Mouse (Mus musculus) liver, embryonic 13.5 days (tissue): ENCODE data around the gene Ednrb. TPM values are rescaled to one million over a fixed set of nuclear protein-coding genes. Genes with fewer than 3 reads are reported as not detected.

Source experiments
- ATAC-seq: fragments of 200-750 bp; cut with Nextera tagmentation; 2 replicates; pipeline ENCODE4 v1.8.0; 2017; ENCODE audit warnings: low read depth, mild to moderate bottlenecking, moderate number of reproducible peaks, moderate library complexity
- DNase-seq: peaks from one replicate; pipeline ENCODE4 v3.0.0; 2022
- H3K27ac ChIP-seq: fragments of 300-500 bp; sonication (generic); 2 replicates; pipeline ENCODE4 v1.5.1; 2015; ENCODE audit warnings: moderate library complexity, mild to moderate bottlenecking, inconsistent platforms
- H3K27me3 ChIP-seq: fragments of 300-500 bp; sonication (generic); 2 replicates; pipeline ENCODE4 v1.6.1; 2015; ENCODE audit warnings: mild to moderate bottlenecking, inconsistent platforms
- H3K36me3 ChIP-seq: fragments of 300-500 bp; sonication (generic); 2 replicates; pipeline ENCODE4 v1.6.1; 2015; ENCODE audit warnings: mild to moderate bottlenecking, inconsistent platforms
- H3K4me1 ChIP-seq: fragments of 300-500 bp; sonication (generic); replicated peaks from 2 replicates; pipeline ENCODE4 v1.6.1; 2015; ENCODE audit warnings: inconsistent platforms
- H3K4me2 ChIP-seq: fragments of 300-500 bp; sonication (generic); 2 replicates; pipeline ENCODE4 v1.6.1; 2015; ENCODE audit warnings: inconsistent platforms, mild to moderate bottlenecking, moderate library complexity
- H3K4me3 ChIP-seq: fragments of 300-500 bp; sonication (generic); replicated peaks from 2 replicates; pipeline ENCODE4 v1.5.1; 2015; ENCODE audit warnings: mild to moderate bottlenecking, inconsistent platforms
- H3K9ac ChIP-seq: fragments of 300-500 bp; sonication (generic); 2 replicates; pipeline ENCODE4 v1.6.1; 2015; ENCODE audit warnings: mild to moderate bottlenecking, inconsistent platforms
- H3K9me3 ChIP-seq: fragments of 300-500 bp; sonication (generic); replicated peaks from 2 replicates; pipeline ENCODE4 v1.6.1; 2016; ENCODE audit warnings: inconsistent platforms
- WGBS: fragments of 180-500 bp; shearing (Covaris S2); methylation state at CpG from one replicate; pipeline ENCODE4 v1.1.7; 2015; ENCODE audit not compliant: insufficient replicate concordance; 5-methylcytosine and 5-hydroxymethylcytosine counted together
- polyA plus RNA-seq: library from polyadenylated mRNA; unstranded; fragments of >200 nt; fragmentation: Nextera tagmentation; extraction: Ambion mirVana; gene quantifications from 2 replicates; pipeline ENCODE4 v1.2.1, GENCODE M21; 2015

The Ednrb gene
- polyA plus RNA-seq, 1 experiment from 2014 or later = 8.9 TPM

DNA sequence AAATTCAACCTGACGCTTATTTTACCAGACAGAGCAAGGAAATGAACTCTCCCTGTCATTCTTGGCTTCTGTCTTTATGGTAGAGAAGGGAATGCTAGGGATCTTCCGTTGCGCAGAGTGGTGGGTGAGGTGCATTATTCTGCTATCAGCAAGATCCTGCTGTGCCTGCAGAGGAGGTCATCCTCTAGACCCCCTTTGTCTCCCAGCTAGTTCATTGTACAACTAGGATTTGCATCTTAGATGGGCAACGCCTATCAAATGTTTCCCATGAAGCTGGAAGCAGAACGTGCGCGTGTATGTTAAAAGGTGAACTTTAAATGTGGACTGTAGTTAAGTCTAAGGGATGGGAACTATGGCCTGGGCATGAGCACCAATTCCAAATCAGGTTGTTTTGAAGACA lies 742 bp upstream of the Ednrb start:
- H3K4me1 ChIP-seq = no peaks in the 10 kb centered on the region
- no peak overlapping the region for H3K27ac ChIP-seq
- no peaks in the 10 kb centered on the region for H3K9me3 ChIP-seq
- DNase-seq (no peak), ATAC-seq (no peak)
- H3K36me3 ChIP-seq = no peaks in the 10 kb centered on the region
- H3K4me2 ChIP-seq = no peak overlapping the region
- 73% methylated on average over 7 of the region's 7 CpGs for WGBS
- no peak overlapping the region for H3K9ac ChIP-seq
- no peak overlapping the region for H3K4me3 ChIP-seq
- H3K27me3 ChIP-seq = peaks cover 29% of the 10 kb centered on the region

- H3K4me3 ChIP-seq = peak overlapping the region; percentile 44
- peaks cover 29% of the 10 kb centered on the region for H3K27me3 ChIP-seq
- 0 out of 2 replicates have a peak overlapping the region, but pooled peaks have one; percentile 23 for H3K9ac ChIP-seq
- no peak overlapping the region for H3K27ac ChIP-seq
- ATAC-seq (no peak), DNase-seq (no peak)
- H3K36me3 ChIP-seq = no peaks in the 10 kb centered on the region
- H3K4me1 ChIP-seq = no peaks in the 10 kb centered on the region
- WGBS = 1% methylated on average over 30 of the region's 30 CpGs
- H3K4me2 ChIP-seq = peak overlapping the region; percentile 49
- no peaks in the 10 kb centered on the region for H3K9me3 ChIP-seq
Observed at GRCm38 (mm10) chr14:103843371-103844001, 716 bp downstream of the Ednrb start.

DNA sequence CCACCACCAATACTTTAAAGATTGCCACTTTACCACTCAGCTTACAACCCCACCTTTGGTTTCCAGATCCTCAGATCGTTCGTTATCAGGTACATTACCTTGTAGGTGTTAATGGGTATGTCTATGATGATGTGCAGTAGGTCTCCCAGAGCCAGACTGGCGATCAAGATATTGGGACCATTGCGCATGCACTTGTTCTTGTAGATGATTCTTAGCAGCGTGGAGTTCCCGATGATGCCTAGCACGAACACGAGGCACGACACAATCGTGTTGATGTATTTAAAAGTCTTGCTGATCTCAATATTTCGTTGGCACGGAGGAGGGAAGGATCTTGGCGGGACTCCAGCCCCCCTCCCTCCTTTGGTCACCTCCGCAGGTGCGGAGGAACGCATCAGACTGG lies 1.3 kb downstream of the Ednrb start:
- peak overlapping the region; percentile 44 for H3K4me3 ChIP-seq
- H3K36me3 ChIP-seq = no peaks in the 10 kb centered on the region
- 12% methylated on average over 16 of the region's 16 CpGs for WGBS
- ATAC-seq = no peak
- no peak for DNase-seq
- peak overlapping the region; percentile 49 for H3K4me2 ChIP-seq
- no peak overlapping the region for H3K9ac ChIP-seq
- H3K27ac ChIP-seq = no peak overlapping the region
- H3K4me1 ChIP-seq = no peaks in the 10 kb centered on the region
- H3K27me3 ChIP-seq = peaks cover 29% of the 10 kb centered on the region
- no peaks in the 10 kb centered on the region for H3K9me3 ChIP-seq

- Histone ChIP-seq H3K4me2 (no peak overlapping the region), H3K4me1 (no peaks in the 10 kb centered on the region), H3K36me3 (no peaks in the 10 kb centered on the region), H3K9me3 (no peaks in the 10 kb centered on the region), H3K27me3 (peaks cover 29% of the 10 kb centered on the region), H3K27ac (no peak overlapping the region), H3K4me3 (no peak overlapping the region), H3K9ac (no peak overlapping the region)
- ATAC-seq = no peak
- no peak for DNase-seq
- 41% methylated on average over 2 of the region's 2 CpGs for WGBS
Observed at GRCm38 (mm10) chr14:103840436-103840835, 3.8 kb downstream of the Ednrb start.

GRCm38 (mm10) chr14:103838887-103839286 lies 5.3 kb downstream of the Ednrb start:
- Histone ChIP-seq H3K4me1 (no peaks in the 10 kb centered on the region), H3K4me3 (no peak overlapping the region), H3K9me3 (no peaks in the 10 kb centered on the region), H3K9ac (no peak overlapping the region), H3K27ac (no peak overlapping the region), H3K27me3 (peaks cover 15% of the 10 kb centered on the region), H3K4me2 (no peak overlapping the region), H3K36me3 (no peaks in the 10 kb centered on the region)
- ATAC-seq = no peak
- no peak for DNase-seq
- 72% methylated on average over 5 of the region's 5 CpGs for WGBS

DNA sequence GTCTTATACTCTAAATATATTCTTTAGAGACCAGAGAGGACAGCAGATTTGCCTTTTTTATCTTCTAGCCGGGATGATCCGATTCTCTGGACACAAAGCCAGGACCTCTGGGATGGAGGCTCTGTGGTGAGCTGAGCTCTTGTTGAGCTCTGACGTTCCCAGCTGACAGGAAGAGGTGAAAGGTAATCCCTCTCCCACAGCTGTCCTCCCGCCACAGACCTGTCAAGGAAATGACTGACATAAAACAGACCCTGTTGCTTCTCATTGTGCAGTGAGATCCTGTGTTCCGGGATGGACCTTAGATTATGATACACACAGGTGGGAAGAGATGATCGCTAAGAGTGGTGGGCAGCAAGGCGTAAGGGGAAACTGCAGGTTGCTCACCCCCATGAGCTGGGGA lies 9.6 kb downstream of the Ednrb start:
- Histone ChIP-seq H3K36me3 (no peaks in the 10 kb centered on the region), H3K9ac (no peak overlapping the region), H3K27me3 (no peaks in the 10 kb centered on the region), H3K27ac (no peak overlapping the region), H3K4me3 (no peak overlapping the region), H3K9me3 (no peaks in the 10 kb centered on the region), H3K4me1 (no peaks in the 10 kb centered on the region), H3K4me2 (no peak overlapping the region)
- WGBS = 16% methylated on average over 7 of the region's 7 CpGs
- ATAC-seq (no peak), DNase-seq (no peak)

- DNase-seq = no peak
- whole genome bisulfite sequencing = 44% methylated on average over 3 of the region's 3 CpGs
- H3K27ac ChIP-seq = no peak overlapping the region
- no peak overlapping the region for H3K9ac ChIP-seq
- H3K4me3 ChIP-seq = no peak overlapping the region
- H3K4me2 ChIP-seq = no peak overlapping the region
- ATAC-seq = no peak
- no peaks in the 10 kb centered on the region for H3K27me3 ChIP-seq
- no peaks in the 10 kb centered on the region for H3K36me3 ChIP-seq
- H3K9me3 ChIP-seq = no peaks in the 10 kb centered on the region
- H3K4me1 ChIP-seq = no peaks in the 10 kb centered on the region
Observed at GRCm38 (mm10) chr14:103834147-103834546, 10.1 kb downstream of the Ednrb start.

DNA sequence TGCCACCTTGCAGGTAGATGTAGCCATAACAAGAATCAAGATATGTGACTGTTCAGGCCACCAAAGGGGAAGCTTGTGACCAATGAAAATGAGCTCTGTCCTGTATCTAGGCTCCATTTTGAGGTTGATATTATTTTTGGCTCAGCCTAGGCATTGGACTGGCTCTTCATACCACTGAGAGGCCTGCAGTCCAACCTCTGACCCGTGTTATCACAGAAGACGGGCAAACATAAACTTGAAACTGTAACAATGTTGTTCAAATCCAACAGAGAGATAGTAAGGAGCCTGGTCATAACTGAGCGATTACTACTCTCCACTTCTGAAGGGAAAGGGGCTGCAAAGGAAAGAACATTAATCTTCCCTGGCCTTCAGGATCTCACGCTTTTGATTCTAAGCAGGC lies 11.7 kb downstream of the Ednrb start:
- no peak overlapping the region for H3K4me3 ChIP-seq
- no peaks in the 10 kb centered on the region for H3K27me3 ChIP-seq
- H3K27ac ChIP-seq = no peak overlapping the region
- no peak for ATAC-seq
- no peaks in the 10 kb centered on the region for H3K4me1 ChIP-seq
- no peaks in the 10 kb centered on the region for H3K9me3 ChIP-seq
- H3K36me3 ChIP-seq = no peaks in the 10 kb centered on the region
- 69% methylated on average over 4 of the region's 4 CpGs for WGBS
- DNase-seq = no peak
- H3K9ac ChIP-seq = no peak overlapping the region
- H3K4me2 ChIP-seq = no peak overlapping the region

DNA sequence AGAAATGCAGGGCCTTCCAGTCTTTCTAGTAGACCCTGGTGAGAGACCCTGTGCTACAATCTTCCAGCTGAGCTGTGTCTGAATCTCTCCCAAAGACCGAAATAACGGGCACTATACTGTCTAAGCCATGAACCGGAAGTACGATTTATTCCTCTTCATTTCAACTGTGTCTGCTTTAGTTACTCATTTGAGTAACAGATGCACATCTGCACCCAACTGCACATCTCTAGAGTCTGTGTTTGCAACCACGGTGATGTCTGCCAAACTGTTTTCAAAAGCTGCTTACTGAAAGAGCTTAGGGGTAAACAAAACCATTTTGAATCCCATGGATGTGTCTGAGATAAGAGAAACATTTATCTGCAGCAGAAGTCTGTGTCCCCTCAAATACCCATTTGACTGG lies 13.2 kb downstream of the Ednrb start:
- ATAC-seq (no peak), DNase-seq (no peak)
- no peak overlapping the region for H3K9ac ChIP-seq
- H3K4me2 ChIP-seq = no peak overlapping the region
- no peaks in the 10 kb centered on the region for H3K9me3 ChIP-seq
- no peaks in the 10 kb centered on the region for H3K27me3 ChIP-seq
- 60% methylated on average over 5 of the region's 5 CpGs for WGBS
- H3K36me3 ChIP-seq = no peaks in the 10 kb centered on the region
- no peak overlapping the region for H3K4me3 ChIP-seq
- H3K27ac ChIP-seq = no peak overlapping the region
- H3K4me1 ChIP-seq = no peaks in the 10 kb centered on the region

- no peak for ATAC-seq
- no peak for DNase-seq
- Histone ChIP-seq H3K4me3 (no peak overlapping the region), H3K9me3 (no peaks in the 10 kb centered on the region), H3K4me2 (no peak overlapping the region), H3K9ac (no peak overlapping the region), H3K27ac (no peak overlapping the region), H3K36me3 (no peaks in the 10 kb centered on the region), H3K27me3 (no peaks in the 10 kb centered on the region), H3K4me1 (no peaks in the 10 kb centered on the region)
- 56% methylated on average over 9 of the region's 9 CpGs for WGBS
Observed at GRCm38 (mm10) chr14:103826343-103826742, 17.9 kb downstream of the Ednrb start.

DNA sequence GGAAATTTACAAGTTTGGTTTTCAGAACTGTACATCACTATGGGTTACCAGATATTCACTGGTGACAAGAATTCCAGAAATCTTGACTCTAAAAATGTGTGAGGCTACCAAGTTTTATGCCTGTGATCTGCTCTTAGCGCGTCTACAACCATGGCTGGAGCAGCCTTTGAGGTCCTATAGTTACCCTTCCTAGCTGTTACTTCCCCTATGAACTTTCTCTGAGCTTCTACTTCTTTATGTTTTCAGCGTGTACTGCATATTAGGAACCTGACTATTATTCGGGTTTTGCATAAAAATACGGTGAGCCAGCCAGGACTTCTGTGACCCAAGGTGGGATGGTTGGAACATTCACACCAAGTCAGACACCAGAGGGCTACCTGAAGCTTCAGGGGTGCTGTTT lies 18.3 kb downstream of the Ednrb start:
- Histone ChIP-seq H3K27ac (no peak overlapping the region), H3K27me3 (no peaks in the 10 kb centered on the region), H3K4me1 (no peaks in the 10 kb centered on the region), H3K4me2 (no peak overlapping the region), H3K4me3 (no peak overlapping the region), H3K36me3 (no peaks in the 10 kb centered on the region), H3K9ac (no peak overlapping the region), H3K9me3 (no peaks in the 10 kb centered on the region)
- ATAC-seq (no peak), DNase-seq (no peak)
- 71% methylated on average over 5 of the region's 5 CpGs for WGBS

- H3K9ac ChIP-seq = no peak overlapping the region
- no peak overlapping the region for H3K27ac ChIP-seq
- no peaks in the 10 kb centered on the region for H3K36me3 ChIP-seq
- no peaks in the 10 kb centered on the region for H3K9me3 ChIP-seq
- H3K27me3 ChIP-seq = no peaks in the 10 kb centered on the region
- no peak overlapping the region for H3K4me2 ChIP-seq
- WGBS = 66% methylated on average over 7 of the region's 7 CpGs
- no peak overlapping the region for H3K4me3 ChIP-seq
- no peak for ATAC-seq
- DNase-seq = no peak
- no peaks in the 10 kb centered on the region for H3K4me1 ChIP-seq
Observed at GRCm38 (mm10) chr14:103823501-103823900, 20.7 kb downstream of the Ednrb start.
